Mouse (Mus musculus) subcutaneous adipose tissue, adult 2 months (tissue): Measurements from ENCODE around the gene Faim. TPM values are rescaled to one million over a fixed set of nuclear protein-coding genes. Genes with fewer than 3 reads are reported as not detected.

Experiments
- polyA plus RNA-seq: library from polyadenylated mRNA; depleted of rRNA; stranded (reverse); fragments of >200 nt; gene quantifications from 2 replicates; pipeline ENCODE4 v1.2.3, GENCODE M21; 2012; ENCODE audit warnings: low replicate concordance; rRNA removed

Faim gene
- 5.0 and 5.6 TPM in 2 replicates for polyA plus RNA-seq

GRCm38 (mm10) chr9:98985800-98986475 lies at the start of gene Faim:
Faim (plus strand) TSS chr9:98986373.

GRCm38 (mm10) chr9:98955103-98955715 lies 31.0 kb upstream of the Faim start, which contains the start of gene Foxl2:
Foxl2 (plus strand) TSS chr9:98955288.

GRCm38 (mm10) chr9:99035575-99035974 lies 49.4 kb downstream of the Faim start, which contains the start of gene Gm1123:
Gm1123 (minus strand) TSS chr9:99035715.

Other genes with a start within 250 kb of the Faim start
- gene Prr23a1, start 143.9 kb upstream of the Faim start, polyA plus RNA-seq, result not detected in 2 replicates
- gene Prr23a2, start 129.9 kb upstream of the Faim start, polyA plus RNA-seq, result not detected in 2 replicates
- not detected in 2 replicates for gene Prr23a3, start 121.6 kb upstream of the Faim start, polyA plus RNA-seq
- not detected in 2 replicates for gene 7420426K07Rik, start 83.3 kb upstream of the Faim start, polyA plus RNA-seq
- gene Foxl2, start 31.1 kb upstream of the Faim start, polyA plus RNA-seq, result 10.7 TPM in 1 of 2 replicates, not detected in the other
- 0.08 TPM in 1 of 2 replicates, not detected in the other for gene Gm1123, start 49.3 kb downstream of the Faim start, polyA plus RNA-seq
- gene Pik3cb, start 154.2 kb downstream of the Faim start, polyA plus RNA-seq, result 9.7 and 13.2 TPM in 2 replicates